Mouse (Mus musculus) adrenal gland, postnatal 14 days (tissue): ENCODE data around the gene Selenop. TPM values are rescaled to one million over a fixed set of nuclear protein-coding genes. Genes with fewer than 3 reads are reported as not detected.
"Not testable (repeated sequence)": the region's sequence is repeated elsewhere in the genome, so short reads cannot be mapped to it uniquely, and the experiment has no call there.

Source experiments
- DNase-seq: peaks from one replicate; pipeline ENCODE4 v3.0.0; 2021; ENCODE audit warnings: mixed read lengths
- long read RNA-seq, 2 experiments: library from polyadenylated mRNA; stranded (forward); transcript quantifications; one replicate each; pipeline ENCODE4 v2.0.0; 2021
- total RNA-seq: library from RNA; stranded (reverse); gene quantifications from 2 replicates; pipeline ENCODE4 v1.2.3, GENCODE M21; 2021

Selenop gene
- 434 and 875 TPM in 2 replicates for total RNA-seq
- long read RNA-seq, experiment 1, transcript Selenop-203 (5 exons, 2,085 nt) = major isoform, 249 of 276 reads
- long read RNA-seq, experiment 1, partial matches to known transcripts = 17 of 276 reads
- long read RNA-seq, experiment 1, other reads (novel, unspliced or antisense) = 7 of 276 reads
- long read RNA-seq, experiment 2, transcript Selenop-203 (5 exons, 2,085 nt) = major isoform, 484 of 527 reads
- long read RNA-seq, experiment 2, partial matches to known transcripts = 37 of 527 reads
- long read RNA-seq, experiment 2, other reads (novel, unspliced or antisense) = 5 of 527 reads

GRCm38 (mm10) chr15:3268247-3268646 is at the start of gene Selenop:
Gene Selenop, plus strand, starts transcription at chr15:3268547.
- no peak for DNase-seq

DNA sequence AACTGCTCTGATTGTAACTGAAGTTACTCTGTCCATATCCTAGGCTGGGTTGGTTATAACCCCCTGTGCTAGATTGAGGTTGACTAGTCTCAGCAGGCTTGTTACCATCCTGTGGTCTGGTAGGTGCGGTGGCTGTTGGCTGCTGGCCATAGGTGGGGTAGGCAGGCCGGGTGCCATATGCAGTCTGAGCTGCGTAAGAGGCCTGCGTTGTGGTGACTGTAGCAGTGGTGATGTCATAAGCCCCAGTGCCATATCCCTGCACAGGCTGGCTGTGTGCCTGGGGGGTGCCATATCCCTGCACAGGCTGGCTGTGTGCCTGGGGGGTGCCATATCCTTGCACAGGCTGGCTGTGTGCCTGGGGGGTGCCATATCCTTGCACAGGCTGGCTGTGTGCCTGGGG is 49.7 kb upstream of the Selenop start:
- DNase-seq = not testable (repeated sequence)

- DNase-seq = no peak
Observed at GRCm38 (mm10) chr15:3222803-3223437, 45.4 kb upstream of the Selenop start.

DNA sequence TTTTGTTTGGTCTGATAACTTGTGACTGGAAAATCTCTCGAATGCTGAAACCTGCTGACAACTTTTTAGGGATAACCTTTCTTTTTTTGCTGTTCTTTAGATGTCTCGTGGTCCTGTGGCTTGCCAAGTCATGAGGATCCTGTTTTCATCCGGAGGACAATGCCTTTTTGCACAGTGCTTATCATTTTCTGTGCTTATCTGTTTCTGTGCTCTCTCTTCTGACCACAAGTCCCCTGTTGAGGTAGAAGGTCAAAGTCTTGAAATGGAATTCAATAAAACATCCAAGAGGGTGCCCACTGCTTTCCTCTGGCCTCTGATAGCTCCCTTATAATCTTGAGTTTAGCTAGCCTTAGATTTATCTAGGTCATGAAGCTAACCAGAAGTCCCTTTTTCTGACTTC is 41.8 kb upstream of the Selenop start:
- no peak for DNase-seq

DNA sequence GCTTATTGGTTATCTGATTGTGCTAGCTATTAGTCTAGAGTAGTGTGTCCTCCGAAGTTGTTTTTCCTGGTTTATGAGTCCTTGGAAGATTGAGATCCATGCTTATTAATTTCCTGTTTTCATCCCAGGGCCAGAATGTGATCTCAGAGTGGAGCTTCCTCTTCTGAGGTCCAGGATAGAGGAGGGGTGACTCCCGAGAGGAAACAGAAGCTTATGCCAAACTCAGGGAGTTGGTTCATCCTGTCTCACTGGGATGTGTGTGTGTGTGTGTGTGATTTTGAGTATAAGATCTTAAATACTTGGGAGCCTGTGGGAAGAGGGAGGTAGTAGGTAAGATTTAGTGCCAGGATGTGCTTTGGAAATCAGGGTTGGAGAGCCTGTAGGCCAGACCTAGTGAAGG is 40.2 kb upstream of the Selenop start:
- DNase-seq = no peak

- DNase-seq = no peak
Observed at GRCm38 (mm10) chr15:3228990-3229389, 39.4 kb upstream of the Selenop start.

DNA sequence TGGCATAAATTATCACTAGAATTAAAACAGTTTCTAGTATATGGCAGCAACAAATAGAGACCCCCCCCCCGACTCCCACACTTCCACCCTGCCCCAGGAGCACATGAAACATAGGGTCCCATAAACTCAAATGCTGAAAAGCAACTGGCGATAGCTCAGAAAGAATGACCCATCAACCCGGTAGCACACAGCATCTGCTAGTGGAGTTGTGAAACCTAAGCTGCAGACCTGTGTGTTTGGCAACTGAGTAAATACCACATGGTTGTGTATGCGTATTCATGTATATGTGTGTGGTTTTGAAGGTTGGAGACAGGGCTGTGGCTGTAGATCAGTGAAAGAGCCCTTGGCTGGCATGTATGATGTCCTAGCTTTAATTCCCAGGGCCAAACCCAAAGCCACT is 37.3 kb upstream of the Selenop start:
- DNase-seq = no peak

DNA sequence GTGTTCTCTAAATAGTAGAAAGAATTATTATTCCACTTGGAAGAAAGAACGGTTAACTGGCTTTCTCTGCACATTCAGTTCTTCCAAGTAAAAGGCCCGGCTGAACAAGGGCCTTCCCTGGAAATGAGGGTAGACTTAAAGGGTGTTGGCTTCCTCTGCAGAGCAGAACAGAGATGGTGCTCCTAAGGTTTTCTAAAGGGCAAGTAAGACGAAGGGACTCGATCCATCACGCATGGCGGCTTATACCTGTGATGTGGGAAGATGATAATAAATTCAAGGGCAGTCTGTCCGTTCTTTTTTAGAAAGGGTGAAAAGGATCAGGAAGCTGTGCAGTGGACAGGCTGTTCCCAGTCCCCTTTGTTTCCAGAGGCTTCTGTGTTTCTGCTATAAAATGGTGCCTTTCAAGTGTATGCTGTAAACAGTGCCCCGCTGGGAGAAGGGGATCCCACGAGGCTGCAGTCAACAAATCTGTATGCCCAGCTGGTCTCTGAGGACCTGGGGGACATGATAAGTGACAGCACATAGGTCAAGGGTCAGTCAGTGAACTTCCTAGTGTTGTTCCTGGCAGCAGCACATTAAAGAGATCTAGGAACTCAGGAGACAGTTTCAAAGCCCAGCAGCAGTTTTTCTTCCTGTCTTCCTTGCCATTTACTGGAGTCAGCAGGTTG is 36.0 kb upstream of the Selenop start:
- peak; percentile 53 for DNase-seq

DNA sequence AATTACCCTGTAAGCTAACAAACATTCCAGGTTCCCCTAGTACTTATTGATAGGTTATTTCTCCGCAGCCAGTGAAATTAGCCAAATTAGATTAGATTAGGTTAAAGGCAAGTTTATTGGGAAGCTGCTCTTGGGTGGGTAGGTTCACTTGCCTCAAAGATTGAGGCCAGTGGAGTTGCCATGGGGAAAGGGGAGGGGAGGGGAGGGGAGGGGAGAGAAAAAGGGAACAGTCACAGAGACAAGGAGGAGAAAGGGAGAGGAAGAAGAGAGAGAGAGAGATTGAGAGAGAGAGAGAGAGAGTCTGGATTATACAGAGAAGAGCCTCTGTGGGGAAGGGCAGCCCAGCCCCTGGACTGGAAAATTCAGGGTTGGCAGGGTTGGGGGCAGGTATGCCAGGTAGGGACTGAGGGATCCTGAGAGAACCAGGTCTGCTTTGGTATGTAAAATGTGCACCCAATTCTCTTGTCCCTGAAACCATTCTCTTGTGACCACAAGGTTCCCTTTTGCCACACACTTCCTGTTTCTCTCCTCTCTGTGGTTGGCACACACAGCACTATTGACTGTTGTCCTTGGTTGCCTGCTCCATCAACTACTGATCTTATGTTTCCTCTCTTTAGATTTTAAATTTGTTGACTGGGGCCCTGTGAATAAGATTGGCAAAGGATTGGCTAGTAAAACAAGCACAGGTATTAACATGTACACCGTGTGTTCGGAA is 34.4 kb upstream of the Selenop start:
- no peak for DNase-seq

DNA sequence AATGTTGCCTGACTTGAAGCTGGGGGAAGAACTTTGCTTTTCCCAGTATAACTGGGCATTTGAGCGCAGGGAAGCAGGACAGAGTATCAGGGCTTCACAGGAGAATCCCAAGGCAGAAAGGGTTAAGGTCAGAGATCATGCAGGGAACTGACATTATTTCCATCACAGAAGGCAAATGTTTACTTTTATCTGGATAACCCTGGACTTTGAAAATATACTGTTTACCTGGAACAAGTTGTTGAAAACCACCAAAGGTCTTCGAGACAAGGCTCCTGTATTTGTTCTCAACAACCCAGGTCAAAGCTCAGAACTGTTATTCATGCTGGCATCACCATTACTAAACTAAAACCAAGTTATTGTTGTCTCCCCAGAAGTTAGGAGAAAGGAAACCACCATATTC is 32.0 kb upstream of the Selenop start:
- no peak for DNase-seq

DNA sequence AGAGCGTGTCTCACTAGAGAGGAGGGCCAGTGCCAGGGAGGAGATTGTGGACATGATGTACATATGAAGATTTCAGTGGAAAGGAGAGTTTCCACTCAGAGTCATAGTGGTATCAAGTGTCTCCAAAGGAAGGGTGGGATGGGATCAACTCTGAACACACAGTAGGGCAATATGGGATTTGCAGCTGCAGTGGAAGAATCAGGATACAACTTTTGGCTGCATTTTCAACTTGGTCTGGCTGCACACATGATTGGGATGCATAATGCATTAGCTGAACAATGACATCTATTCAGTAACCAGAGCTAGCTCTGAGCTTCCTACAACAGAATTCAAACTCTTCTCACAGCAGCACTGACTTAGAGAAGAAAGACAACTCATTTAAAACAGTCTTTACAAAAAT is 30.4 kb upstream of the Selenop start:
- no peak for DNase-seq

- not testable (repeated sequence) for DNase-seq
Observed at GRCm38 (mm10) chr15:3245036-3245435, 23.3 kb upstream of the Selenop start.

DNA sequence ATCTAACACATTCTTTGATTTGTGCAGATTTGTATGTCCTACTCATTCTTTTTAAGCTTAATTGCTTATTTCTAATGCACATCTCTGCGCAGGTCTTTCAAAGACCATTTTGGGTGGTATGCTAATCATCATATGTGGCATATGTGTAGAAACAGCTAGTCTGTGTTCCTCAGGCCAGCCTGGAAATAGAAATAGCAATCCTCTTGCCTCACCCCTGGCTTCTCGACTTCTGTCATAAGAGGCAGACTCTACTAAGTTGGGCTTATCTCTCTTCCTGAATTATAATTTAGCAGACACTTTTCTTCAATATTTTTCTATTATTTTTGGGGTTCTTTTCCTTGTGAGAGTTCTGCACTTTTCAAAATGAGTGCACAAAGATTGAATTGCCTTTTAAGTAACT is 17.7 kb upstream of the Selenop start:
- DNase-seq = no peak

DNA sequence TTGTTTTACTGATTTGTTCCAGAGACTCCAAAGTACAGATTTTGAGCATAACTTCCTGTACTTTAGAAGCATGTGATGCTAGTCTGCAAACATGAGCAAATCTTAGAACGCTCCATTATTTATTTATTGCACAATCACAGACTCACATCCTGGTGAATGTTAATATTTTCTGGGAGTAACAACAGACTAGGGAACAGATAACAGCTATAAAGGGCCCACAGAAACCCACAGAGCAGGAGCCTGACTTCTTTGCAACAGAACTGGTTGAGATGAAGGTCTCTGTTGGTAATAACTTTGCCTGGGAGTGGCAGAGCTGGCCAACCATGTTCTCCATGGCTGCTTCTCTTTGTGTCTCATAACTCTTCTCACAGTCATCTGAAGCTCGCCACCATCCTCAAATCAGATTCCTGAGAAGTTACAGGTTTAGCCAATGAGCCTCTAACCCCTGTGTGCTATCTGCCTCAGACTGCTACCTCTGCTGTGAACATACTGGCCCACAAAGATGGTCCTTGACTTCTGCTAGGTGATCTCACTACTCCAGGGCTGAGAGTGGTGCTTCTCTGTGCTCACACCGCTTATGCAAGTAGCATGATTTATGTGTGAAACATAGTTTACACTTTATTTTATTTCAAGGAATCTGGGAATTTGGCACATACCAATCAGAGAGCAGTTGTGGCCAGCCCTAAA is 17.2 kb upstream of the Selenop start:
- no peak for DNase-seq

- no peak for DNase-seq
Observed at GRCm38 (mm10) chr15:3251718-3252067, 16.7 kb upstream of the Selenop start.

GRCm38 (mm10) chr15:3259025-3259424 is 9.3 kb upstream of the Selenop start:
- no peak for DNase-seq

- no peak for DNase-seq
Observed at GRCm38 (mm10) chr15:3260309-3260708, 8.0 kb upstream of the Selenop start.

DNA sequence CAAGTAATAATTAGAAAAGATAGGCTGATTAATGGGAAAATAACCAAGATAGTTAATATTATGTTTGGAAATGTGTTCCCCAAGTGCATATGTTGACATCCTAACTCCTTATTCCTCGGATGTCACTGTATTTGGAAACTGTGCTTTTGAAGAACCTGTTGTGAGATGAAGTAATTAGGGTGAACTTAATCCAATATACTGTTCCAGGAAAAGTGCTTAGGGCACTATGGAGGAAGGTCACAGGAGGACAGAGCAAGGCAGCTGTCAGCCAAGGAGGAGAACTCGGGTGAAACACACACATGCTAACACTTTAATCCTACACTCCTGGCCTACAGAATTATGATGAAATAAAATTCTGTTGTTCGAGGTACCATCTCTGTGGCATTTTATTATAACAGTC is 5.5 kb upstream of the Selenop start:
- no peak for DNase-seq

DNA sequence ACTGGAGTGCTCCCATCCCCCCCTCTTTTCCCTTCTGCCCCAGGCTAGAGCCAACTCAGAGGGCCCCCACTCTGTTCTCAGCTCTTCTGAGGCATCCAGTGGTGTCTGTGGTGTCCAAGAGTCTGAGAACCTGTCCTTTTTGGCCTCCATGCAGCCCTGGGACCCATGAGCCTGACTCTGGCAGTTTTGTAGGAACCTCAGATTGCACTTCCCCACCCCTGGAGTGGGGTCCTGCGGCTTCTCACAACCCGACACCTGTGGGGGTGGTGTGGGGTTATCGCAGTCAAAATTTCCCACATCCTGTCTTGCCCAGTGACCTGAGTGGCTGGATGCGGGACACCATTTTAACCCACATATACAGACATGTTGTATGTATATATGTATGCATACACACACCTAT is 4.1 kb upstream of the Selenop start:
- DNase-seq = no peak

GRCm38 (mm10) chr15:3264828-3265227 is 3.5 kb upstream of the Selenop start:
- DNase-seq = no peak

DNA sequence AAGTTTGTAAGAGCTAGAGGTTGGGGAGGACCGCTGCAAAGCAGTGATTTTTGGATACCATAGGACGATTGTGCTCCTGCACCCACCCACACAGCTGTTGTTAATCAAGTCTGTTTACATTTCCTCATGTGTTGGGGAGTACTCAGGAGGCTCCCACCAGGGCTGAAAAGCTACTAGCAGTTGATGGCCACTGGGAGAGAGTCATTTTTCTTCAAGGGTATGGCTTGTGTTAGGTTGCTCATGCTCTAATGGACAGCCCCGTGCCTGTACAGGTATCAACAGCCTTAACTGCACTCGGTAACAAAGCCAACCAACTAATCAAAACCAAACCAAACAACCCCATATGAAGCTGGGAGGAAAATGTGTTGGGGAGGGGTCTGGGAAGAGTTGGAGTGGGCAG is 1.1 kb downstream of the Selenop start:
- DNase-seq = no peak

DNA sequence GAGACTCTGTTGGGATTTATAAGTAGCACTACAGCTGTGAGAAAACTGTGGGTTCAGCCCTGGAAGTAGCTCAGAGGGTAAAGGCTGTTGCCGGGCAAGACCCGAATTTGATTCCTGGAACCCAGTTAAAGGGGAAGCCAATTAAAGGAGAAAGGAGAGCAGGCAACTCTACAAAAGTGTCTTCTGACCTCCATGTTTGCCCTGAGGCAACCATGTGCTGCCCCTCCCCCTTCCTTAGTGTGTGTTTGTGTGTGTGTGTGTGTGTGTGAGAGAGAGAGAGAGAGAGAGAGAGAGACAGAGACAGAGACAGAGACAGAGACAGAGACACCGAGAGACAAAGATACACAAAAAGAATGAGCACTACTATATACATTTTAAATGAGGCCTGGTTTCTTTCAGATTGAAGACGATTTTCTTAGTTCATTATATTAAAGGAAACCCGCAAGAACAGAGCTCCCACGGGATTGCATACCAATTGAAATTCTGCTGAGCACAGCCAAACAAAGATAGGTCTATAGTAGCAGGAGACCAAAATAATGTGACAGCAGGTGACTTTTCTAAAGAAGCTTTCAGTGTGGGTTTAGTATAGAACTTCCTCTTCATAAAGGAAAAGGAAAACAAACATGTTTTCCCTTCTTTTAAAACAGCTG is 1.8 kb downstream of the Selenop start:
- peak; percentile 39 for DNase-seq
